Mouse (Mus musculus): ENCODE measurements around the gene Olfr1314. TPM values are rescaled to one million over a fixed set of nuclear protein-coding genes. Genes with fewer than 3 reads are reported as not detected.

Gene Olfr1314
- not detected in 2 replicates for polyA plus RNA-seq (2012; ENCODE audit: insufficient read depth, insufficient read length, low replicate concordance, missing spikeins)

GRCm38 (mm10) chr2:112096681-112097080 lies at the start of gene Olfr1314:
Olfr1314 (minus strand) TSS chr2:112096781.
- Histone ChIP-seq H3K27ac (ENCODE audit: insufficient read depth, low read depth, low read length) (no peak within 1 kb of the TSS), H3K4me1 (ENCODE audit: control insufficient read depth, insufficient read depth, low read length) (no peaks in the 10 kb centered on the region), H3K4me3 (ENCODE audit: insufficient read depth, low read depth, low read length) (no peak within 1 kb of the TSS)
- TF ChIP-seq POLR2A (IDR thresholded peaks at IDR 0.05; ENCODE audit: insufficient read depth, low read depth, low read length) (no peak), CTCF (IDR thresholded peaks at IDR 0.05; ENCODE audit: insufficient read depth, low read depth, low read length) (no peak)

- H3K4me3 ChIP-seq (ENCODE audit: insufficient read depth, low read depth, low read length): no peak within 1 kb of the TSS
- WGBS: 69% methylated on average over 2 of the region's 2 CpGs
- no peak within 1 kb of the TSS for H3K27ac ChIP-seq (ENCODE audit: insufficient read depth, low read depth, low read length)
- H3K4me1 ChIP-seq (ENCODE audit: control insufficient read depth, insufficient read depth, low read length): no peaks in the 10 kb centered on the region
- TF ChIP-seq CTCF (IDR thresholded peaks at IDR 0.05; ENCODE audit: insufficient read depth, low read depth, low read length) (no peak), POLR2A (IDR thresholded peaks at IDR 0.05; ENCODE audit: insufficient read depth, low read depth, low read length) (no peak)
Measured at GRCm38 (mm10) chr2:112140029-112140428, 43.4 kb upstream of the Olfr1314 start, which contains the start of gene Olfr1317. Olfr1317 (plus strand) TSS chr2:112140329.

DNA sequence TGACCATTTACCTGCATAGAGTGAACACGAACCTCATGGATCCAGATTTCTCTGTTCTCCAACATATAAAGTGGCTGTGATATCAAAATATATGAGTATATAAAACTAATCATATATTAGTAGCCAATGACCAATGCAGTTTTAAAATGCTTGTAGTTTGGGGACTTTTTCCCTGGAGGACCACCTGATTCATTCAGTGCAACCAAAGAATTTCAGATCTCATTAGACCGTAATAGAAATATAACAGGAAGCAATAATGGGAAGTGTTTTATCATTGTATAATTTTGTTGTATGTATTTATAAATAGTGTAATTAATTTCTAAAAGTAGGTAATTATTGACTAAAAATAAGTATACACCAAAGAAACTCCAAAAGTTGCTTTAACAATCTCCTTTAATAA lies 38.3 kb upstream of the Olfr1314 start, which contains the start of gene Olfr1316:
Gene Olfr1316 (minus strand): TSS at position 101 of the 400 bp plus-strand sequence.
- TF ChIP-seq POLR2A (IDR thresholded peaks at IDR 0.05; ENCODE audit: insufficient read depth, low read depth, low read length) (no peak), CTCF (IDR thresholded peaks at IDR 0.05; ENCODE audit: insufficient read depth, low read depth, low read length) (no peak)
- no peak within 1 kb of the TSS for H3K4me3 ChIP-seq (ENCODE audit: insufficient read depth, low read depth, low read length)
- WGBS: 87% methylated on average over 2 of the region's 2 CpGs
- no peaks in the 10 kb centered on the region for H3K4me1 ChIP-seq (ENCODE audit: control insufficient read depth, insufficient read depth, low read length)
- H3K27ac ChIP-seq (ENCODE audit: insufficient read depth, low read depth, low read length): no peak within 1 kb of the TSS

DNA sequence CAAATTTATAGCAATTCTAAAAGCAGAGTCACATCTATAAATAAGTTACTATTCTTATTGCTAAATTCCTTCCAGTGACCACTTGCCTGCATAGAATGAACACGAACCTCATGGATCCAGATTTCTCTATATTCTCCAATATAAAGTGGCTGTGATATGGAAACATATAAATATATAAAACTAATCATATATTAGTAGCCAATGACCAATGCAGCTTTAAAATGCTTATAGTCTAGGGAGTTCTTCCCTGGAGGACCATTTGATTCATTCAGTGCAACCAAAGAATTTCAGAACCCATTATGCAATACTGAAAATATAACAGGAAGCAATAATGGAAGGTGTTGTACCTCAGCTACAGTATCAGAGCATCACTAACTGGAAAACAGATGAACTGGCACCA lies 18.8 kb upstream of the Olfr1314 start, which contains the start of gene Olfr1315-ps1:
Gene Olfr1315-ps1 (minus strand): TSS at position 101 of the 400 bp plus-strand sequence.
- Histone ChIP-seq H3K4me1 (ENCODE audit: control insufficient read depth, insufficient read depth, low read length) (no peaks in the 10 kb centered on the region), H3K4me3 (ENCODE audit: insufficient read depth, low read depth, low read length) (no peak within 1 kb of the TSS), H3K27ac (ENCODE audit: insufficient read depth, low read depth, low read length) (no peak within 1 kb of the TSS)
- WGBS: 82% methylated on average over 1 of the region's 1 CpGs
- TF ChIP-seq CTCF (IDR thresholded peaks at IDR 0.05; ENCODE audit: insufficient read depth, low read depth, low read length) (no peak), POLR2A (IDR thresholded peaks at IDR 0.05; ENCODE audit: insufficient read depth, low read depth, low read length) (no peak)

GRCm38 (mm10) chr2:112077743-112078142 lies 18.8 kb downstream of the Olfr1314 start, which contains the start of gene Olfr1313:
Olfr1313 (minus strand) TSS chr2:112077843.
- H3K4me3 ChIP-seq (ENCODE audit: insufficient read depth, low read depth, low read length): no peak within 1 kb of the TSS
- TF ChIP-seq CTCF (IDR thresholded peaks at IDR 0.05; ENCODE audit: insufficient read depth, low read depth, low read length) (no peak), POLR2A (IDR thresholded peaks at IDR 0.05; ENCODE audit: insufficient read depth, low read depth, low read length) (no peak)
- H3K4me1 ChIP-seq (ENCODE audit: control insufficient read depth, insufficient read depth, low read length): no peaks in the 10 kb centered on the region
- H3K27ac ChIP-seq (ENCODE audit: insufficient read depth, low read depth, low read length): no peak within 1 kb of the TSS

DNA sequence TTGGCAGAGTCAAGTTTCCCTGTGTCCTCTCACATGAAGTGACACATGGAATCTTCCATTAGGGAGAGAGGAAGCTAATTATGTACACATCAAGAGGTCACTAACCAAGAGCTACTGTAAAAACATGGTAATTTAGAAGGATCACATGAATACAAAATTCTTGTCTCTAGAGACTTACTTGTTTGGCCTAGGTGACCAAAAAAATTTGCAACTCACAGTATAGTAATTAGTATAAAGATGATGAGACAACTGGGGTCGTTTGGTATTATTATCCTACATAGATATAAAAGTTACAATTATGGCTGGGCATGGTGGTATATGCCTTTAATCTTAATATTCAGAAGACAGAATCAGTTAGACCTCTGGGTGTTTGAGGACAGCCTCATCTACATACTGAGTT lies 46.4 kb downstream of the Olfr1314 start, which contains the start of gene Olfr1312:
Gene Olfr1312 (minus strand): TSS at position 101 of the 400 bp plus-strand sequence.
- no peak for TF ChIP-seq CTCF (IDR thresholded peaks at IDR 0.05; ENCODE audit: insufficient read depth, low read depth, low read length)
- TF ChIP-seq POLR2A (IDR thresholded peaks at IDR 0.05; ENCODE audit: insufficient read depth, low read depth, low read length): no peak
- no peak within 1 kb of the TSS for H3K4me3 ChIP-seq (ENCODE audit: insufficient read depth, low read depth, low read length)
- WGBS: 29% methylated on average over 1 of the region's 1 CpGs

More for the DNA sequence above, 46.4 kb downstream of the Olfr1314 start, which contains the start of gene Olfr1312:
- no peak within 1 kb of the TSS for H3K27ac ChIP-seq (ENCODE audit: insufficient read depth, low read depth, low read length)
- H3K4me1 ChIP-seq (ENCODE audit: control insufficient read depth, insufficient read depth, low read length): no peaks in the 10 kb centered on the region

Other genes with a start within 250 kb of the Olfr1314 start
- not detected in 2 replicates for gene Olfr1305, start 219.6 kb downstream of the Olfr1314 start, polyA plus RNA-seq (2012; ENCODE audit: insufficient read depth, insufficient read length, low replicate concordance, missing spikeins)
- not detected in 2 replicates for gene Olfr1306, start 180.5 kb downstream of the Olfr1314 start, polyA plus RNA-seq (2012; ENCODE audit: insufficient read depth, insufficient read length, low replicate concordance, missing spikeins)
- gene Olfr1307, start 147.3 kb downstream of the Olfr1314 start, polyA plus RNA-seq (2012; ENCODE audit: insufficient read depth, insufficient read length, low replicate concordance, missing spikeins): not detected in 2 replicates
- gene Olfr1308, start 131.8 kb downstream of the Olfr1314 start, polyA plus RNA-seq (2012; ENCODE audit: insufficient read depth, insufficient read length, low replicate concordance, missing spikeins): not detected in 2 replicates
- gene Olfr1309, start 106.5 kb downstream of the Olfr1314 start, polyA plus RNA-seq (2012; ENCODE audit: insufficient read depth, insufficient read length, low replicate concordance, missing spikeins): not detected in 2 replicates
- gene Olfr1310, start 84.1 kb downstream of the Olfr1314 start, polyA plus RNA-seq (2012; ENCODE audit: insufficient read depth, insufficient read length, low replicate concordance, missing spikeins): not detected in 2 replicates
- not detected in 2 replicates for gene Olfr1311, start 72.4 kb downstream of the Olfr1314 start, polyA plus RNA-seq (2012; ENCODE audit: insufficient read depth, insufficient read length, low replicate concordance, missing spikeins)
- not detected in 2 replicates for gene Olfr1312, start 46.5 kb downstream of the Olfr1314 start, polyA plus RNA-seq (2012; ENCODE audit: insufficient read depth, insufficient read length, low replicate concordance, missing spikeins)
- gene Olfr1313, start 18.9 kb downstream of the Olfr1314 start, polyA plus RNA-seq (2012; ENCODE audit: insufficient read depth, insufficient read length, low replicate concordance, missing spikeins): not detected in 2 replicates
- gene Olfr1315-ps1, start 18.7 kb upstream of the Olfr1314 start, polyA plus RNA-seq (2012; ENCODE audit: insufficient read depth, insufficient read length, low replicate concordance, missing spikeins): not detected in 2 replicates
- not detected in 2 replicates for gene Olfr1316, start 38.2 kb upstream of the Olfr1314 start, polyA plus RNA-seq (2012; ENCODE audit: insufficient read depth, insufficient read length, low replicate concordance, missing spikeins)
- gene Olfr1317, start 43.5 kb upstream of the Olfr1314 start, polyA plus RNA-seq (2012; ENCODE audit: insufficient read depth, insufficient read length, low replicate concordance, missing spikeins): not detected in 2 replicates
- gene Olfr1318, start 57.4 kb upstream of the Olfr1314 start, polyA plus RNA-seq (2012; ENCODE audit: insufficient read depth, insufficient read length, low replicate concordance, missing spikeins): not detected in 2 replicates
- not detected in 2 replicates for gene Lpcat4, start 142.7 kb upstream of the Olfr1314 start, polyA plus RNA-seq (2012; ENCODE audit: insufficient read depth, insufficient read length, low replicate concordance, missing spikeins)
- gene Nutm1, start 162.5 kb upstream of the Olfr1314 start, polyA plus RNA-seq (2012; ENCODE audit: insufficient read depth, insufficient read length, low replicate concordance, missing spikeins): not detected in 2 replicates
- not detected in 2 replicates for gene Nop10, start 165.1 kb upstream of the Olfr1314 start, polyA plus RNA-seq (2012; ENCODE audit: insufficient read depth, insufficient read length, low replicate concordance, missing spikeins)
- gene Slc12a6, start 169.0 kb upstream of the Olfr1314 start, polyA plus RNA-seq (2012; ENCODE audit: insufficient read depth, insufficient read length, low replicate concordance, missing spikeins): 90.3 and 136 TPM in 2 replicates
- not detected in 2 replicates for gene Gm21985, start 169.5 kb upstream of the Olfr1314 start, polyA plus RNA-seq (2012; ENCODE audit: insufficient read depth, insufficient read length, low replicate concordance, missing spikeins)

Data from olfactory bulb, adult 2 months (tissue).